In the genomic region with DNA sequence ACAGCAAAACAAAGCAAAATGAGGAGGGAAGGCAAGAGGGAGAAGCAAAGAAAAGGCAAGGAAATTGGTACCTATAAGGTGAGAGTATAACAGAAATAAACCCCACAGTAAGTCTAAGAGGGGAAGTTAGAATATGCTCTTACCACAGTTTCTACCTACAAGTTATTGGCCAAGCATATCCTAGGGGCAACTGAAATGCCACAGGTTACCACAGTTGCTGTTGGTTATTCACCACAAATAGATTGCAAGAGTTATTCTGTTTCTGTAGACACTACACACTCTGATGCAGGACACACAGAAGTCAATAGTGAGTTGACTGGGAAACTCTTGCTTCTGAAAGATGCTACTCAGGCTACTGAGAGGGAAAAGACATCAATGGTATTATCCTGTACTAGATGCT, we compare ENCODE assay signal across 30 mouse cellular contexts.
"Had no signal": no experiment of that assay in that cellular context is flagged by ENCODE, and none has a peak within 500 bp of the region (broad histone marks: within the 10 kb centered on the region; RNA-seq: fewer than 3 reads in every experiment).

No protein-coding gene starts in this region.

- H3K36me3 ChIP-seq: limb, embryonic 10.5 days; limb, embryonic 12.5 days; limb, embryonic 13.5 days; limb, embryonic 15.5 days; liver, embryonic 12.5 days; liver, embryonic 13.5 days; liver, embryonic 15.5 days; lung, embryonic 15.5 days; midbrain, embryonic 10.5 days; midbrain, embryonic 12.5 days; midbrain, embryonic 13.5 days; midbrain, embryonic 15.5 days; neural tube, embryonic 12.5 days had no signal

- H3K4me3 ChIP-seq: limb, embryonic 10.5 days; limb, embryonic 12.5 days; limb, embryonic 13.5 days; limb, embryonic 15.5 days; liver, embryonic 12.5 days; liver, embryonic 13.5 days; liver, embryonic 15.5 days; lung, embryonic 15.5 days; megakaryocyte, embryonic 14.5 days; midbrain, embryonic 10.5 days; midbrain, embryonic 12.5 days; midbrain, embryonic 13.5 days; midbrain, embryonic 15.5 days; myocyte; neural tube, embryonic 12.5 days had no signal

- ATAC-seq: liver, embryonic 12.5 days; liver, postnatal 0 days; lung, postnatal 0 days; midbrain, embryonic 13.5 days; midbrain, embryonic 15.5 days; midbrain, embryonic 16.5 days had no signal

- H3K27ac ChIP-seq: limb, embryonic 10.5 days; limb, embryonic 12.5 days; limb, embryonic 13.5 days; limb, embryonic 15.5 days; liver, embryonic 12.5 days; liver, embryonic 13.5 days; liver, embryonic 14.5 days; liver, embryonic 15.5 days; lung, embryonic 15.5 days; macrophage; midbrain, embryonic 10.5 days; midbrain, embryonic 12.5 days; midbrain, embryonic 13.5 days; midbrain, embryonic 15.5 days; neural tube, embryonic 12.5 days had no signal

- H3K9me3 ChIP-seq: limb, embryonic 10.5 days; limb, embryonic 12.5 days; limb, embryonic 13.5 days; limb, embryonic 15.5 days; liver, embryonic 12.5 days; liver, embryonic 13.5 days; liver, embryonic 15.5 days; lung, embryonic 15.5 days; megakaryocyte, embryonic 14.5 days; midbrain, embryonic 10.5 days; midbrain, embryonic 12.5 days; midbrain, embryonic 13.5 days; midbrain, embryonic 15.5 days; neural tube, embryonic 12.5 days had no signal

- DNase-seq: left cerebral cortex, postnatal 4 days; liver; liver, embryonic 13.5 days; liver, postnatal 0 days; lung, adult 18-20 months; lung, adult 2 months; lung, embryonic 14.5 days; lung, postnatal 10 days; lung, postnatal 14 days; lung, postnatal 36 days; lung, postnatal 4 days; midbrain, embryonic 14.5 days had no signal

- H3K27me3 ChIP-seq: limb, embryonic 12.5 days; limb, embryonic 13.5 days; limb, embryonic 15.5 days; liver, embryonic 12.5 days; liver, embryonic 13.5 days; liver, embryonic 15.5 days; lung, embryonic 15.5 days; megakaryocyte, embryonic 14.5 days; midbrain, embryonic 12.5 days; midbrain, embryonic 13.5 days; midbrain, embryonic 15.5 days; neural tube, embryonic 12.5 days had no signal

- H3K4me1 ChIP-seq: limb, embryonic 10.5 days; limb, embryonic 12.5 days; limb, embryonic 13.5 days; limb, embryonic 15.5 days; liver, embryonic 12.5 days; liver, embryonic 13.5 days; liver, embryonic 15.5 days; lung, embryonic 15.5 days; megakaryocyte, embryonic 14.5 days; midbrain, embryonic 10.5 days; midbrain, embryonic 12.5 days; midbrain, embryonic 13.5 days; midbrain, embryonic 15.5 days; neural tube, embryonic 12.5 days had no signal
